Mouse (Mus musculus): ENCODE measurements around the gene Ehf. TPM values are rescaled to one million over a fixed set of nuclear protein-coding genes. Genes with fewer than 3 reads are reported as not detected.

Gene Ehf
- polyA plus RNA-seq, 1 experiment from 2014 or later = not detected

DNA sequence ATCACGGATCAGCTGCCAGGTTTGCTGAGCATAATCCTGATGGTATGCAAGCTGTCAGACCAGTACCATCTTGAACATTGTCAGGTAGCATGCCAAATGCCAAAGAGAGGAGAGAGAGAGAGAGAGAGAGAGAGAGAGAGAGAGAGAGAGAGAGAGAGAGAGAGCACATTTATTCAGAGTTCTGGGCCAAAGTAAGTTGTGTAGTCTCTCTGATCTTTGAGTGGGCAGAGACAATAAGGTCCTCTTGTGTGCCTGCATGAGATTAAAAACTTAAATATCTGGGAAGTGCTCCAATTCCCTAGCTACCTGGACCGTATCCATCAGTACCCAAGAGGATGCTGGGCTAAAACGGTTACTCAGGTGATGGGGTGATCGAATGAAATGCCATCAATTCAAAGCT lies 87.3 kb downstream of the Ehf start:
- no peak for DNase-seq (ENCODE audit: low spot score)
- Histone ChIP-seq H3K9ac (ENCODE audit: low read length) (no peak overlapping the region), H3K36me3 (ENCODE audit: control insufficient read depth, insufficient read depth, low read length) (no peaks in the 10 kb centered on the region), H3K4me2 (ENCODE audit: low read depth, severe bottlenecking) (no peak overlapping the region), H3K9me3 (ENCODE audit: control insufficient read depth, low read length) (no peaks in the 10 kb centered on the region), H3K4me3 (ENCODE audit: low read depth, low read length) (no peak overlapping the region), H3K27me3 (ENCODE audit: control insufficient read depth, insufficient read depth, low read length) (no peaks in the 10 kb centered on the region), H3K27ac (replicated peaks; ENCODE audit: low read depth, low read length) (no peak overlapping the region), H3K4me1 (ENCODE audit: control insufficient read depth, insufficient read depth, low read length) (no peaks in the 10 kb centered on the region)
- WGBS = 89% methylated on average over 4 of the region's 4 CpGs
- no peak for ATAC-seq (ENCODE audit: insufficient number of reproducible peaks, low FRiP score, low TSS enrichment, low read depth)

DNA sequence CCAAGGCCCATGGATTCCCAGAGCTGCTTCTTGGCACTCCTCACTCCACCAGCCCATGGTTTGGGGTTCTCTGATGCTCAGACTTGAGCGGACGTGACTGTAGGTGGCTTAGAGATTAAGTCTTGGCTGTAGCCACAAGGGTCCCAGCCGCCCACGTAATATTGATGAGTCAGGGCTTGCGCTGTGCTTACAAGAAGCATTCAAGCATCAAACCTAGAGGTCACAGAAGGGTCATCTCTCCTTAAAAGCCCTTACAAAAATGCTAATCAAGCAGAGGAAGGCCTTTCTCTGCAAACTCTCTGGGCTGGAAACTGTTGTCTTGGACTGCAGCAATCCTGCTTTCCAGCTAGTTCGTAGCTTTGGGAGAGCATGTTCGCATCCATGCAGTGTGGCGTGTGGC lies 88.2 kb downstream of the Ehf start:
- H3K9ac ChIP-seq (ENCODE audit: low read length) = no peak overlapping the region
- no peak overlapping the region for H3K4me3 ChIP-seq (ENCODE audit: low read depth, low read length)
- 89% methylated on average over 8 of the region's 8 CpGs for WGBS
- H3K4me2 ChIP-seq (ENCODE audit: low read depth, severe bottlenecking) = no peak overlapping the region
- no peak overlapping the region for H3K27ac ChIP-seq (replicated peaks; ENCODE audit: low read depth, low read length)
- H3K4me1 ChIP-seq (ENCODE audit: control insufficient read depth, insufficient read depth, low read length) = no peaks in the 10 kb centered on the region
- no peaks in the 10 kb centered on the region for H3K36me3 ChIP-seq (ENCODE audit: control insufficient read depth, insufficient read depth, low read length)
- H3K27me3 ChIP-seq (ENCODE audit: control insufficient read depth, insufficient read depth, low read length) = no peaks in the 10 kb centered on the region
- ATAC-seq (ENCODE audit: insufficient number of reproducible peaks, low FRiP score, low TSS enrichment, low read depth) = no peak
- no peaks in the 10 kb centered on the region for H3K9me3 ChIP-seq (ENCODE audit: control insufficient read depth, low read length)
- DNase-seq (ENCODE audit: low spot score) = no peak

DNA sequence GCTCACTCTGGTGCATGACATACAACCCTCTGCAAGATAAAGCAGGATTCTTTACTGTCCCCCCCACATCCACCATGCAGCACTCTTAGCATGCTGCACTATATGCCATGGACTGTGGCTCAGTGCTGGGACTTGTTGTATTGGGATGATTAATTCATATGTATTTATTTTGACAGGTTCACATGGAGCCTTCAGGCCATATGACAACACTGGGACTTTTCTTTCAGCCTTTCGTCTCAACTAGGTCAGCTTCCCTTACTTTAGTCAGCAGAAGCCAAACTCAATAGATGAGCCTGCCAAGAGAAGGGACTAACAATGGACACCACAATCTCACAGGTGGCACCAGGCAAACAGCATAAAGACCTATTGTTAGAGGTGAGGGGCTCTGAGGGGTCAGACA lies 89.5 kb downstream of the Ehf start:
- H3K27ac ChIP-seq (replicated peaks; ENCODE audit: low read depth, low read length) = no peak overlapping the region
- no peaks in the 10 kb centered on the region for H3K27me3 ChIP-seq (ENCODE audit: control insufficient read depth, insufficient read depth, low read length)
- ATAC-seq (ENCODE audit: insufficient number of reproducible peaks, low FRiP score, low TSS enrichment, low read depth) (no peak), DNase-seq (ENCODE audit: low spot score) (no peak)
- no peak overlapping the region for H3K4me3 ChIP-seq (ENCODE audit: low read depth, low read length)
- H3K4me2 ChIP-seq (ENCODE audit: low read depth, severe bottlenecking) = no peak overlapping the region
- no peaks in the 10 kb centered on the region for H3K36me3 ChIP-seq (ENCODE audit: control insufficient read depth, insufficient read depth, low read length)
- 93% methylated on average over 1 of the region's 1 CpGs for WGBS
- H3K9me3 ChIP-seq (ENCODE audit: control insufficient read depth, low read length) = no peaks in the 10 kb centered on the region
- H3K4me1 ChIP-seq (ENCODE audit: control insufficient read depth, insufficient read depth, low read length) = no peaks in the 10 kb centered on the region
- H3K9ac ChIP-seq (ENCODE audit: low read length) = no peak overlapping the region

Other genes with a start within 250 kb of the Ehf start
- gene Pdhx, start 229.8 kb downstream of the Ehf start, polyA plus RNA-seq (2014; fragmentation: Nextera tagmentation; extraction: Ambion mirVana) = 43.3 and 46.1 TPM in 2 replicates
- gene Apip, start 229.6 kb downstream of the Ehf start, polyA plus RNA-seq (2014; fragmentation: Nextera tagmentation; extraction: Ambion mirVana) = 78.4 and 78.5 TPM in 2 replicates
- gene Elf5, start 108.4 kb upstream of the Ehf start, polyA plus RNA-seq (2014; fragmentation: Nextera tagmentation; extraction: Ambion mirVana) = 0.40 TPM in 1 of 2 replicates, not detected in the other
- 128 and 132 TPM in 2 replicates for gene Cat, start 181.9 kb upstream of the Ehf start, polyA plus RNA-seq (2014; fragmentation: Nextera tagmentation; extraction: Ambion mirVana)

Measured in limb, embryonic 11.5 days (tissue).